Mouse (Mus musculus) ES-E14 (cell line): ENCODE measurements around the gene Ckmt1. TPM values are rescaled to one million over a fixed set of nuclear protein-coding genes. Genes with fewer than 3 reads are reported as not detected.
"Not testable (repeated sequence)": the region's sequence is repeated elsewhere in the genome, so short reads cannot be mapped to it uniquely, and the experiment has no call there.

Experiments used
- DNase-seq: peaks from one replicate; pipeline ENCODE4 v3.0.0-alpha.2; 2013; ENCODE audit warnings: low read depth, low spot score
- H3K27ac ChIP-seq: 2 replicates; pipeline ENCODE4 v1.5.1; 2012; ENCODE audit warnings: low read depth, mild to moderate bottlenecking, low read length, moderate library complexity, mixed read lengths; ENCODE audit not compliant: poor library complexity, insufficient read depth, severe bottlenecking
- H3K36me3 ChIP-seq: 2 replicates; pipeline ENCODE4 v1.6.1; 2012; ENCODE audit warnings: mild to moderate bottlenecking, low read length, moderate library complexity, mixed read lengths; ENCODE audit not compliant: control insufficient read depth, poor library complexity, insufficient read depth, severe bottlenecking
- H3K4me1 ChIP-seq, 2 experiments: fragments of 150-350 bp in 1 of 2; sonication (generic) in 1 of 2; 2 replicates each; pipeline ENCODE4 v1.6.1; 2012; ENCODE audit warnings: low read length in 2 of 2, mild to moderate bottlenecking in 1 of 2, mixed read lengths in 1 of 2; ENCODE audit not compliant: control insufficient read depth in 2 of 2, insufficient read depth in 2 of 2, poor library complexity in 1 of 2
- H3K4me3 ChIP-seq, 2 experiments: fragments of 150-350 bp in 1 of 2; sonication (generic) in 1 of 2; 2 replicates each; pipeline ENCODE4 v1.5.1; 2012; ENCODE audit warnings: low read length in 2 of 2, low read depth in 1 of 2, mild to moderate bottlenecking in 1 of 2, mixed read lengths in 1 of 2; ENCODE audit not compliant: insufficient read depth in 1 of 2, poor library complexity in 1 of 2, severe bottlenecking in 1 of 2
- H3K9ac ChIP-seq: 2 replicates; pipeline ENCODE4 v1.6.1; 2012; ENCODE audit warnings: low read depth, mild to moderate bottlenecking, low read length, mixed read lengths; ENCODE audit not compliant: poor library complexity, insufficient read depth, severe bottlenecking
- H3K9me3 ChIP-seq: fragments of 150-350 bp; sonication (generic); 2 replicates; pipeline ENCODE4 v1.6.1; 2012; ENCODE audit warnings: low read depth, mild to moderate bottlenecking, low read length; ENCODE audit not compliant: control insufficient read depth, insufficient read depth
- CHD2 ChIP-seq: IDR thresholded peaks from 2 replicates; pipeline ENCODE4 v1.6.1; 2014; ENCODE audit warnings: mild to moderate bottlenecking, low read depth, low read length, inconsistent platforms
- HCFC1 ChIP-seq: IDR thresholded peaks from 2 replicates; pipeline ENCODE4 v1.6.1; 2012; ENCODE audit warnings: low read length, inconsistent platforms, borderline replicate concordance; ENCODE audit not compliant: insufficient read depth
- MAFK ChIP-seq: IDR thresholded peaks from 2 replicates; pipeline ENCODE4 v1.6.1; 2014; ENCODE audit warnings: mild to moderate bottlenecking, low read depth, low read length, inconsistent platforms; ENCODE audit not compliant: insufficient read depth
- ZC3H11A ChIP-seq: IDR thresholded peaks from 2 replicates; pipeline ENCODE4 v1.6.1; 2012; ENCODE audit warnings: low read depth, mild to moderate bottlenecking, inconsistent platforms, low read length, borderline replicate concordance
- ZNF384 ChIP-seq: IDR thresholded peaks from 2 replicates; pipeline ENCODE4 v1.6.1; 2012; ENCODE audit warnings: low read depth, low read length, inconsistent platforms
- in situ Hi-C, 2 experiments: fragments of 600-800 bp; cut with MboI; formaldehyde crosslinking; loops; one replicate each; pipeline ENCODE4 v1.15.1; 2025; ENCODE audit warnings: low sequenced_read_pairs in 2 of 2, inconsistent platforms in 1 of 2; ENCODE audit not compliant: unreplicated experiment in 2 of 2
- total RNA-seq: library from RNA; depleted of rRNA; stranded (reverse); fragments of 300-350 nt; gene quantifications from 2 replicates; pipeline ENCODE4 v1.2.3, GENCODE M21; 2012

Ckmt1 gene
- total RNA-seq, 1 experiment = 8.3 TPM

DNA sequence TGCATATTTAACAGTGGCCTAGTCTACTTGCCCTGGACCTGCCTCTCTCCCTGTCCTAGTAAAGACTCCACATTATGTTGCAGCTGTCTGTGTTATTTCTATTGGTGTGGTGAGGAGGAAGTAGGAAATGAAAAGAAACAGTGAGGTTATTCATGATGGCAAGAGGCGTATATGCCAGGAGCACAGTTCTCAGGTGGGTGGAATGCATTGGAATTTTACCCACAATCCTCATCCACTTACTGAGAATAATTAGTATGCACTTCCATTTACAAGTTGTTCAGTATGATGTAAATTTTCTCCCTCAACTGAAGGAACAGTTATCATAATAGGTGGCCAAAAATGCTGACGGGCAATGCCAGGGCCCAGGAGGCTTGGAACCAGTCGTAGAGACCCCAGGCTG, 6.1 kb downstream of the Ckmt1 start:
- in situ Hi-C loops = no loop called here
- TF ChIP-seq ZC3H11A = no peak
- TF ChIP-seq ZNF384 = no peak
- no peak for TF ChIP-seq CHD2
- TF ChIP-seq MAFK = no peak
- DNase-seq = no peak
- H3K36me3 ChIP-seq = no peaks in the 10 kb centered on the region; the same call in 1 of the 2 replicates
- H3K27ac ChIP-seq = no peak overlapping the region
- peaks cover 0 to 7% of the 10 kb centered on the region in 2 experiments; a peak in 2 of 4 replicates for H3K4me1 ChIP-seq
- H3K9me3 ChIP-seq = no peaks in the 10 kb centered on the region
- no peak overlapping the region for H3K4me3 ChIP-seq
- no peak overlapping the region for H3K9ac ChIP-seq

DNA sequence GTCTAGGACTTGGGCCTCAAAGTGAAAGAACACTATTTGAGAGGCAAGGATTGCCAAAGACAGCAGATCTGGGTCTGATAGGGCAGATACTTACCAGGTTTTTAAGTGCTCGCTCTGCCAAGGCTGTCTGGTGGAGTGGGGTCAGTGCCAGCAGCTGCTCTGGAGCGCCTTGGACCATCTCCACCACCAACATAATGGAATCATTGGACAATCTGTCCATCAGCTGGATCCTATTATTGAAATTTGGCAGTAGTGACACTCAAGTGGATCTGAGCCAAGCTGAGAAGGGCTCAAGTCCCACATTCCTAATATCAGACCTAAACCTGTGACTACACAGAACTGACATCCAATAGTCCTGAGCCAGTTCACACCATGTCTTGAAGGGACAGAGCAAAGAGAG, 11.3 kb downstream of the Ckmt1 start:
- Histone ChIP-seq H3K4me3 (no peak overlapping the region), H3K9me3 (no peaks in the 10 kb centered on the region), H3K36me3 (no peaks in the 10 kb centered on the region), H3K27ac (no peak overlapping the region), H3K4me1 (peaks cover 0 to 7% of the 10 kb centered on the region in 2 experiments; a peak in 1 of 4 replicates), H3K9ac (no peak overlapping the region)
- no peak for DNase-seq
- in situ Hi-C loops = no loop called here
- TF ChIP-seq ZNF384 (no peak), MAFK (no peak), CHD2 (no peak), ZC3H11A (no peak), HCFC1 (no peak)

DNA sequence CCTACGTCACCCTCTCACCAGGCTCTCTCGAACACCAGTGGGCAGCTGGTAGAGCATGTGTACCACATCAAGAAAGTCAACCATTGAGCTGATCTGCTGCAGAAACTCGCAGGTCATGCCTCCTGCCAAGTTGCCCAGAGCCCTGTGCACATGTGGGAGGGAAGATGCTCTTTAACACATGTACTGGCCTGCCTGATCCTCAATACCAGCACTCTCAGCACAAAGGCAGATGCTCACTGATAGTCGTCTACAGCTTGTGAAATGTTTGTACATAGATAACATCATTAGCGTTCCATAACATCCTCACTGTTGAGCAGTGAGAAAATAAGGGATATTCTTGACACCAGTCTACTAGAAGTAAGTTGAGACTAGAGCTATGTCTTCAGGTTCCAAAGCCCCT, 13.4 kb downstream of the Ckmt1 start:
- Histone ChIP-seq H3K36me3 (no peaks in the 10 kb centered on the region), H3K27ac (no peak overlapping the region), H3K9me3 (no peaks in the 10 kb centered on the region), H3K4me1 (peaks cover 0 to 7% of the 10 kb centered on the region in 2 experiments; a peak in 1 of 4 replicates), H3K9ac (no peak overlapping the region), H3K4me3 (no peak overlapping the region)
- DNase-seq = no peak
- TF ChIP-seq MAFK (no peak), ZNF384 (no peak), ZC3H11A (no peak), HCFC1 (no peak), CHD2 (no peak)
- in situ Hi-C loops = no loop called here

DNA sequence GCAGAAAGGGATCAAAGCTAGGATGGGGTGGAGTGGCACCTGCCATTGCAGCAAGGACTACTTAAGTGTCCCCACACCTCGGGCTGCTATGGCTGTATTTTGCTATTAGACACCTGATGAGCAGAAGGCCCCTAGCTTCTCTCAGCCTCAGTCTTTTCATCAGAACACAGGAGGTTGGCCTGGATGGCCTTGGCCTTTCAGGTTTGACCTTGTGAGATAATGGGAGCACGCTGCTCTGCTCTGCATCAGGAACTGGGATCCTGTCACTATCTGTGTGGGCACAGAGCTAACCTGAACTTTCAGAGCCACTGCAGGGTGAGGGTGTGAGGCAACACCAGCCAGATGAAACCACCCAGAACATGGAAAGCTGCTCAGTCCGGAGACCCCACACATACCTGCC, 14.8 kb downstream of the Ckmt1 start:
- Histone ChIP-seq H3K36me3 (no peaks in the 10 kb centered on the region), H3K9ac (no peak overlapping the region), H3K4me3 (no peak overlapping the region), H3K27ac (no peak overlapping the region), H3K9me3 (no peaks in the 10 kb centered on the region), H3K4me1 (peaks cover 0 to 5% of the 10 kb centered on the region in 2 experiments; a peak in 1 of 4 replicates)
- in situ Hi-C loops = no loop called here
- no peak for DNase-seq
- TF ChIP-seq ZNF384 (no peak), CHD2 (no peak), MAFK (no peak), ZC3H11A (no peak), HCFC1 (no peak)

DNA sequence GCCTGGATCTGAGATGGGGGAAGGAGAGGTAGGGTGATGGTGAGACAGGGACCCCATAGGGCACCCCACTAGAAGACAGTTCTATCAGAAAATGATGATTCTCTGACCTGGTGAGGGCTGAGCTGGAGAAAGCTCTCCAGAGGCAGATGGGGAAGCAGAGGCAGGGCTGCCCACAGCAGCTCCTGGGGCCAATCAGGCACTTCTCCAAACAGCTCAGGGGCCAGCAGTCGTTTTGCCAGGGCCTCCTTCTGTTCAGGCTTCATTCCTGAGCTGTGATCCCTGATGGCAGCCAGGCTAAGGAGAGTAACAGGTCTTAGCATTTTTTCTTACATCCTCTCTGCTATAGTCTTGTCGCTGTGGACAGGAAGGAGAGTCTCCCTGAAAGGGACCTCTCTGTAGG, 17.3 kb downstream of the Ckmt1 start:
- TF ChIP-seq ZNF384 (no peak), MAFK (no peak), HCFC1 (no peak), ZC3H11A (no peak), CHD2 (no peak)
- in situ Hi-C loops = no loop called here
- no peak overlapping the region for H3K9ac ChIP-seq
- H3K36me3 ChIP-seq = no peaks in the 10 kb centered on the region
- H3K4me3 ChIP-seq = no peak overlapping the region
- H3K9me3 ChIP-seq = no peaks in the 10 kb centered on the region
- H3K4me1 ChIP-seq = peaks cover 0 to 5% of the 10 kb centered on the region in 2 experiments; a peak in 1 of 4 replicates
- no peak for DNase-seq
- no peak overlapping the region for H3K27ac ChIP-seq

DNA sequence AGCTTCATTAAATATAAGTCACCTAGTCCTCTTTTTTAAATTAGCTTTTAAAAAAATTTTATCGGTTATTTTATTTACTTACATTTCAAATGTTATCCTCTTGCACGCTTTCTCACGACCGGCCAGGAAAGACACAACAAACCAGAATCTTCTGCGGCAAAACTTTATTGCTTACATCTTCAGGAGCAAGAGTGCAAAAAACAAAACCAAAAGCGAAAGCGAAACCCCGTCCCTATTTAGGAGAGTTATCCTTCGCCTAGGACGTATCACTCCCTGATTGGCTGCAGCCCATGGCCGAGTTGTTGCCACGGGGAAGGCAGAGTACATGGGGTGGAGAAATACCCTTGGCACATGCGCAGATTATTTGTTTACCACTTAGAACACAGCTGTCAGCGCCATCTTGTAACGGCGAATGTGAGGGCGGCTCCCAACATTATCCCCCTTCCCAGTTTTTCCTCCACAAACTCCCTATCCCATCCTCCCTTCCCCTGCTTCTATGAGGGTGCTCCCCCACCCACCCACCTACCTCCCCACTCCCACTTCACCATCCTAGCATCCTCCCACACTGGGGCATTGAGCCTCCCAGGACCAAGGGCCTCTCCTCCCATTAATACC, 29.6 kb downstream of the Ckmt1 start, which contains the start of gene Strc:
TSS of gene Strc (minus strand) at position 208 of the 615 bp plus-strand sequence.
- H3K36me3 ChIP-seq, in situ Hi-C loops, H3K4me1 ChIP-seq, H3K4me3 ChIP-seq, H3K27ac ChIP-seq, H3K9me3 ChIP-seq, H3K9ac ChIP-seq, DNase-seq: not testable (repeated sequence)
